ENCODE assay signal across 8 mouse cellular contexts in the genomic region with DNA sequence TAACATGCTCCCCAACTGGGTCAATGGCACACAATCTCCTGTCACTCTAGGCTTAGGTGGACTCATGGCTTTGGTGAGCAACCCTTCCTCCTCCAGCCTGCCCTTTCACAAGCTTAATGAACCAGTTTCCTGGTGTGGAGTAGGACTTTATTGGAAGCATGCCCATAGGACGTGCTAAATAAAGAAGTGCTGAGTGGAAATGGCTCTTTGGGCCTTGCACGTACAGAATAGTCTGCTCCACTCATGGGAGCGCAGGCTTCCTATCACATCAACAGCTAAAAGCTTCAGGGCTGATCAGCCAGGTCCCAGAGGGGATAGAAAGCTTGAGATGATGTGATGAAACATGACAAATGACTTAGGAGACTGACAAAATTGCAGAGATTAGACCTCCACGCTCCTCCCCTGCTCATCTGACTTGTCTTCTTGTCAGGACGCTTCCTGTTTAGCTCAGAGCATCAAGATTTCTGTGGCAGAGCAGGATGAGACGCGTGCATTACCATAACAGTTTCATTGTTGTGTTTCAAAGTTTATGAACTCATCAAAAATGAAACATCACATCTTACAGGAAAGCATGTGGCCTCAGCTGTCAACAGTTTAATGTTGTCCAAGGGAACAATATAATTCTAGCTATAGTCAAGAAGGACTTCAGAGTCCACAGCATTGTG.
DNase-seq lines count a peak whose midpoint lies in the region; ATAC-seq and TF ChIP-seq lines count a peak whose summit lies in the region.

No protein-coding gene starts in this region.

- no peak for TF ChIP-seq EP300 in heart, adult 2 months (IDR thresholded peaks at IDR 0.05; ENCODE audit: insufficient read depth, low read depth, low read length)

- H3K9me3 ChIP-seq in hindbrain, embryonic 11.5 days (ENCODE audit: control insufficient read depth, low read length): no peaks in the 10 kb centered on the region
- no peaks in the 10 kb centered on the region for H3K9me3 ChIP-seq in hindbrain, embryonic 14.5 days (ENCODE audit: control insufficient read depth, low read length)
- H3K9me3 ChIP-seq in lung, embryonic 16.5 days (ENCODE audit: control insufficient read depth, low read length): no peaks in the 10 kb centered on the region

- no peaks in the 10 kb centered on the region for H3K79me2 ChIP-seq in heart, adult 2 months (replicated peaks; ENCODE audit: control insufficient read depth, insufficient read depth, low read length)

- 73% methylated on average over 7 of the region's 7 CpGs for WGBS in hindbrain, embryonic 11.5 days
- 62% methylated on average over 7 of the region's 7 CpGs for WGBS in hindbrain, embryonic 14.5 days
- WGBS in heart, adult 2 months: 13% methylated on average over 7 of the region's 7 CpGs
- 34% methylated on average over 7 of the region's 7 CpGs for WGBS in lung, embryonic 16.5 days

- no peak overlapping the region for H3K9ac ChIP-seq in hindbrain, embryonic 11.5 days (ENCODE audit: low read depth, low read length)
- no peak overlapping the region for H3K9ac ChIP-seq in hindbrain, embryonic 14.5 days
- no peak overlapping the region for H3K9ac ChIP-seq in heart, adult 2 months (ENCODE audit: low read depth, low read length)
- H3K9ac ChIP-seq in lung, embryonic 16.5 days (ENCODE audit: low read length): no peak overlapping the region

- no peak for TF ChIP-seq POLR2A in heart, adult 2 months (IDR thresholded peaks at IDR 0.05; ENCODE audit: insufficient read depth, low read depth, low read length)

- no peak overlapping the region for H3K4me3 ChIP-seq in hindbrain, embryonic 11.5 days (ENCODE audit: low read depth, low read length)
- H3K4me3 ChIP-seq in hindbrain, embryonic 14.5 days (replicated peaks; ENCODE audit: low read length): no peak overlapping the region
- H3K4me3 ChIP-seq in heart, adult 2 months: no peak overlapping the region
- no peak overlapping the region for H3K4me3 ChIP-seq in lung, embryonic 16.5 days (ENCODE audit: low read length)

- peak; percentile 15 for DNase-seq in hindbrain, embryonic 11.5 days (ENCODE audit: low spot score)
- DNase-seq in hindbrain, embryonic 14.5 days (ENCODE audit: low spot score): no peak
- DNase-seq in heart, adult 2 months: peak; percentile 36 to 40
- peak; percentile 2 for DNase-seq in kidney, adult 18-20 months
- no peak for DNase-seq in spleen, postnatal 10 days (ENCODE audit: low spot score in 2 of 2)
- DNase-seq in thymus, adult 18-20 months: no peak
- DNase-seq in gastrocnemius, postnatal 4 days (ENCODE audit: low spot score in 2 of 2): no peak

- H3K4me1 ChIP-seq in hindbrain, embryonic 11.5 days (replicated peaks; ENCODE audit: control insufficient read depth, insufficient read depth, low read length): no peaks in the 10 kb centered on the region
- no peaks in the 10 kb centered on the region for H3K4me1 ChIP-seq in hindbrain, embryonic 14.5 days (replicated peaks; ENCODE audit: control insufficient read depth, insufficient read depth, low read length)
- peaks cover 6% of the 10 kb centered on the region; the same call in 1 of the 2 replicates for H3K4me1 ChIP-seq in heart, adult 2 months (ENCODE audit: control insufficient read depth, insufficient read depth, low read length)
- H3K4me1 ChIP-seq in lung, embryonic 16.5 days (replicated peaks; ENCODE audit: control insufficient read depth, insufficient read depth, low read length): peaks cover 3% of the 10 kb centered on the region; the same call in 1 of the 2 replicates

- H3K36me3 ChIP-seq in hindbrain, embryonic 11.5 days (ENCODE audit: control insufficient read depth, insufficient read depth, low read length): no peaks in the 10 kb centered on the region
- H3K36me3 ChIP-seq in hindbrain, embryonic 14.5 days (replicated peaks; ENCODE audit: control insufficient read depth, insufficient read depth): no peaks in the 10 kb centered on the region
- no peaks in the 10 kb centered on the region; the same call in 1 of the 2 replicates for H3K36me3 ChIP-seq in heart, adult 2 months (ENCODE audit: control insufficient read depth, insufficient read depth, low read length)
- no peaks in the 10 kb centered on the region for H3K36me3 ChIP-seq in lung, embryonic 16.5 days (ENCODE audit: control insufficient read depth, insufficient read depth, low read length)

- no peaks in the 10 kb centered on the region for H3K27me3 ChIP-seq in hindbrain, embryonic 11.5 days (ENCODE audit: control insufficient read depth, insufficient read depth, low read length)
- H3K27me3 ChIP-seq in hindbrain, embryonic 14.5 days (ENCODE audit: control insufficient read depth, insufficient read depth, low read length): no peaks in the 10 kb centered on the region
- no peaks in the 10 kb centered on the region for H3K27me3 ChIP-seq in heart, adult 2 months (ENCODE audit: control insufficient read depth, insufficient read depth, low read length)
- H3K27me3 ChIP-seq in lung, embryonic 16.5 days (ENCODE audit: control insufficient read depth, insufficient read depth, low read depth, low read length): no peaks in the 10 kb centered on the region

- no peak overlapping the region for H3K27ac ChIP-seq in hindbrain, embryonic 11.5 days (ENCODE audit: low read depth, low read length)
- no peak overlapping the region for H3K27ac ChIP-seq in hindbrain, embryonic 14.5 days
- H3K27ac ChIP-seq in heart, adult 2 months: peak overlapping the region; percentile 70
- H3K27ac ChIP-seq in lung, embryonic 16.5 days (ENCODE audit: low read length): peak overlapping the region; percentile 61

- no peak overlapping the region for H3K4me2 ChIP-seq in hindbrain, embryonic 11.5 days (replicated peaks; ENCODE audit: low read depth, low read length)
- no peak overlapping the region for H3K4me2 ChIP-seq in hindbrain, embryonic 14.5 days (replicated peaks)
- H3K4me2 ChIP-seq in lung, embryonic 16.5 days (ENCODE audit: low read depth, low read length): no peak overlapping the region

- no peak for ATAC-seq in hindbrain, embryonic 11.5 days (ENCODE audit: low FRiP score)
- no peak for ATAC-seq in hindbrain, embryonic 14.5 days (ENCODE audit: low FRiP score)
- peak; percentile 88 for ATAC-seq in lung, embryonic 16.5 days (ENCODE audit: low read depth)

- no peak for TF ChIP-seq CTCF in heart, adult 2 months (IDR thresholded peaks at IDR 0.05)

- intact Hi-C loops in heart, adult 2 months (cut with DNase I): loop anchor here (1.0 kb wide), 1 partner anchor 87 kb away; no protein-coding TSS in a partner anchor

Comparison
In these comparisons a context has a peak if more than half of its experiments do, and no peak if none do; other contexts are left out.
1. DNase-seq: peak in hindbrain, embryonic 11.5 days (single experiment), heart, adult 2 months (2 of 2) and kidney, adult 18-20 months (single experiment); none in hindbrain, embryonic 14.5 days (single experiment), spleen, postnatal 10 days (0 of 2), thymus, adult 18-20 months (0 of 2) and gastrocnemius, postnatal 4 days (0 of 2).
2. H3K27ac ChIP-seq: peak in heart, adult 2 months (single experiment) and lung, embryonic 16.5 days (single experiment); none in hindbrain, embryonic 11.5 days (single experiment) and hindbrain, embryonic 14.5 days (single experiment).